Mouse (Mus musculus): Measurements from ENCODE around the gene Trim72. TPM values are rescaled to one million over a fixed set of nuclear protein-coding genes. Genes with fewer than 3 reads are reported as not detected.
"Not testable (repeated sequence)": the region's sequence is repeated elsewhere in the genome, so short reads cannot be mapped to it uniquely, and the experiment has no call there.

Trim72 gene
- total RNA-seq, 2 experiments from 2014 or later: not detected

DNA sequence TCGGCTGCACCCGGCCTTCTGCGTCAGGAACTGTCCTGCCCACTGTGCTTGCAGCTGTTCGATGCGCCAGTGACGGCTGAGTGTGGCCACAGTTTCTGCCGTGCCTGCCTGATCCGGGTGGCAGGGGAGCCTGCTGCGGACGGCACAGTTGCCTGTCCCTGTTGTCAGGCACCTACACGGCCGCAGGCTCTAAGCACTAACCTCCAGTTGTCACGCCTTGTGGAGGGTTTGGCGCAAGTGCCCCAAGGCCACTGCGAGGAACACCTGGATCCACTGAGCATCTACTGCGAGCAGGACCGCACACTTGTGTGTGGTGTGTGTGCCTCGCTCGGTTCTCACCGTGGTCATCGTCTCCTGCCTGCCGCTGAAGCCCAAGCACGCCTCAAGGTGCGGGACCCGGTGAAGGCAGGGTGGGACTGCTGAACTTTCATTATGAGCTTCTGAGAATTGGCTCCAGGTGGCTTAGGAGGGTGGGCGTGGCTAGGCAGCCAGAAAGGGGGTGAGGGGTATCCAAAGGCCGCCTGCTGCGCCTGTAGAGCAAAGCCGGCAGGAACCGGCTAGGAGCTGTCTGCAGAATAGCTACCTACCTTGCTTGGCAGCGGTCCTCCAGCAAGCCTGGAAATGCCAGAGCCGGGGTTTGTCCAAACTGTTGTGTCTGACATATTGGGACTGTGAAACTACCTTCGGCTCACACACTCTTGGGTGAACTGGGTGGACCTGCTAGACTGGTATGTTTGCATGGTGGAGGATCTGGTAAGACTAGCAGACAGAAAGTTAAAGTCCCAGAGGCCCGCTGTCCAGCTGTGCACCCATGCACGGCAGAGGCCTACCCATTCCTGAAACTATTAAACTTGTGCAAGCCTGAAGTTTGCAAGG is 976 bp downstream of the Trim72 start:
- peak; percentile 23 for ATAC-seq (replicated peaks; ENCODE audit: poor library complexity, severe bottlenecking)

DNA sequence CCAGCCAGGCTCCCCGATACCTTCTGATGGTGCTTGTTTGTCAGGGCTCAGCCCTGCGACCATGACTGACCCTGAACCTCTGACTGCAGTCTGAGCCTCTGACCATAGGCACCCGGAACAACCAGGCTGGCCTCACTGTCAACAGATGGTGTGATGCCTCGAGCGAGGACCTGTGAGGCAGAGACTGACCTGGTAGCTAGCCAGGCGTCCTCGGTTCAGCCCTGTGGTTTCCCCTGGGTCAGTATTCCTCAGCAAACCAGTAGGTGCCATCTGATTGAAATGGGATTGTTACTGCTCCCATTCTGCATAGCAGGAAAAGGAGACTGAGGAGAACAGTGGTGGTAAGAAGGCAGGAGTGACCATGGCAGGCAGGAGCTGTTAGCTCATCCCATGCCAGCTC is 2.4 kb downstream of the Trim72 start:
- ATAC-seq (replicated peaks; ENCODE audit: poor library complexity, severe bottlenecking): no peak

DNA sequence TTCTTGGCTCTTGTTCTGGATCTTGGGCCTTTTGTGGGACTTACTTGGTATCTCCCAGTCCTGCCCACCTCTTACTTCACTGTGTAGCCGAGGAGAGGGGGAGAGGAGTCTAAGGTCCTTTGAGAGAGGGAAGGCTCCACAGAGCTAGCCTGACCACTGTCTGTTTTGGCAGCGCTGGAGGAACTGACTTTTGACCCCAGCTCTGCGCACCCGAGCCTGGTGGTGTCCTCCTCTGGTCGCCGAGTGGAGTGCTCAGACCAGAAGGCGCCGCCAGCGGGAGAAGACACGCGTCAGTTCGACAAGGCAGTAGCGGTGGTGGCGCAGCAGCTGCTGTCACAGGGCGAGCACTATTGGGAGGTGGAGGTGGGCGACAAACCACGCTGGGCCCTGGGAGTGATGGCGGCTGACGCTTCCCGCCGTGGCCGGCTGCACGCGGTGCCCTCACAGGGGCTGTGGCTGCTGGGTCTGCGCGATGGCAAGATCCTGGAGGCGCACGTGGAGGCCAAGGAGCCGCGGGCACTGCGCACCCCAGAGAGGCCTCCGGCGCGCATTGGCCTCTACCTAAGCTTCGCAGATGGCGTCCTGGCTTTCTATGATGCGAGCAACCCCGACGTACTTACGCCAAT is 6.1 kb downstream of the Trim72 start:
- no peak for ATAC-seq (replicated peaks; ENCODE audit: poor library complexity, severe bottlenecking)

DNA sequence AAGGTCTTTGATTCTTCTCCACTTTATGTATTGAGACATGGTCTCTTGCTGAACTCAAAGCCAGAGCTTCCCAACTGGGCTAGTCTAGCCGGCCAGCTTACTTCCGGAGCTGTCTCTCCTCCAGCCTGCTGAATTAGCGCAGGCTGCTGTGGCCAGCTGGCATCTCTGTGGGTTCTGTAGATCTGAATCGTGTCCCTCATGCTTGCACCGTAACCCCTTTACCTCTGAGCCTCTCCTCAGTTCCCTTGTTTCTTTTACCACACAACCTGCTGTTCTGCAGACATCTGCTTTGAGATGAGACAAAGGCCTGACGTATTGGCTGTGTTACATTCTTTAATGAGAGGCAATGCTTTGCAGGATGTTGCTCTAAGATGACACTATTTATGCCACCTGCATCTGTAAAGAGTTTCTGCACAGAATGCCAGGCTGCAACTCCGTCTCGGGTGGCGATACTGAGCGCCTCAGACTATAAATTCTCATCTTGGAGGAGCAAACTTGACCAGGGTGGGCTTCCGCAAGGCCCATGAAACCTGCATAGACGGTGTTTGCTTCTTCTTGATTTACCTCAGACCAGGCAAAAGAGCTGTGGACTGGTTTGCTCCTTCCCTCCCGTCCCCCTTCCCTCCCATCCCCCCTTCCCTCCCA is 8.5 kb downstream of the Trim72 start:
- no peak for ATAC-seq (replicated peaks; ENCODE audit: poor library complexity, severe bottlenecking)

DNA sequence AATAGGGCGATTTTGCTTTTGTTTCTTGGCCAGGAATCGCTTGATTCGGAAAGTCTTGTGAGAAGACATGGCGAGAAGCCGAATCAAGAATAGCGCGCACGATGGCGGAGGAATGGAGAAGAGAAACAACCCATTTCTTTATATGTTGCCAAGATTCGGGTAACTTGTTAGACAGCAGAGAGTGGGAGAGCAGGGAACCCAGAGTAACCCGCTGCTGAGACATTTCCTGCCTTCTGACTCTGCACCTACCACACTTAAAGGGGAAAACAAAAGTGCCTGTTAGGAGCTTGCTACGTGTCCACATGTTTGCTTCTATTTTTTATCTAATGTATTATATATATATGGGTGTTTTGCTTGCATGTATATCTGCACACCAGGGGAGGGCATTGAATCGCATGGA is 9.4 kb downstream of the Trim72 start:
- ATAC-seq (replicated peaks; ENCODE audit: poor library complexity, severe bottlenecking): no peak

DNA sequence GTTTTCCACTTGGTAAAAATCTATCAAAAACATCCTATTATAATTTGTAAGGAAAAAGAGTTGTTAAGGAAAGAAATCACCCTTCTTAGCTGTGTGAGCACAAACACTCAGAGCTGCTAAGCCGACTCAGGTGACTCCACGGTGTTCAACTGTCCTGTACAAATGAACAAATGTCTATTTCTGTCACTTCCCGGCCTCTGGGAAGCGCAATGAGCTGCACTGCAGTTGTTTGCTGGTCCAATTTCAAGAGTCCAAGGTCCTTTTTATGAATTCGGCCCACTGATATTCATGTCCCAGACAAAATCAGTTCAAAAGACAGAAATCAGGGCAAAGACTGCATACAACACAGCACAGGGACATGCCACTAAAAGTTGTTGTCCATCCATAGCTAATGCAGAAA is 12.4 kb downstream of the Trim72 start:
- not testable (repeated sequence) for ATAC-seq (replicated peaks; ENCODE audit: poor library complexity, severe bottlenecking)

DNA sequence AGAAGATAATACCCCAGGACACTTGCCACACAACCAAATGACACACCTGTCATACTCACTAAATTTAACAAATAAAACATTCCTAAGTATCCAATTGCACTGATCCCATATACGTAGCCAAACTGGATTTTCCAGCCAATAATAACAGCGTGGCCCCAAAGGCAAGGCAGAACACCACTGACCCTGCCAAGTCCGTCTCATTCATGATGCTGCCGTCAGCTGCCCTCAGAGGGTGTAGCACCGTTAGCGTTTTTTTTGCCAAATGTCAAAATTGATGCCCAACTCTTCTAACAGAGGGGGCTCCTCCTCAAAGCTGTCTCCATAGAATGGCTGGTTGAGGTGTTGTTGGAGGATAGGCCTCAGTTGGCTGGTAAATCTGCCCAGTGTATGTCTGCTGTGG is 12.9 kb downstream of the Trim72 start:
- no peak for ATAC-seq (replicated peaks; ENCODE audit: poor library complexity, severe bottlenecking)

DNA sequence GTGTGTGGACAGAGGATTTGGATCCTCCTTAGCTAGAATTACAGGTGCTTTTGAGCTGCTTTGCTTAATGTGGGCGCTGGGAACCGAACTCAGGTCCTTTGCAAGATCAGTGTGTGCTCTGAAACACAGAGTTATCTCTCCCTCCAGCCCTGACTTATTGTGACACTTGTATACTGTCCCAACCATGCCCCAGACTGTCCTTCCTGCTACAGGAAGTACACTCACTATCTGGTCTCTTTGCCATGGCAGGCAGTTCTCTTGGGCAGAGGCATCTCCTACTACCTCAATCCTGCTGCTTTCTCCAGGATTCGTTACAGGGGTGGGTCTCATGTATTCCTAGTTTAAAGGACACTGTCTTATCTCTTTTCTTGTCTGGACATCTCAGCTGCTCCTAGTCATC is 14.5 kb downstream of the Trim72 start:
- peak; percentile 73 for ATAC-seq (replicated peaks; ENCODE audit: poor library complexity, severe bottlenecking)

DNA sequence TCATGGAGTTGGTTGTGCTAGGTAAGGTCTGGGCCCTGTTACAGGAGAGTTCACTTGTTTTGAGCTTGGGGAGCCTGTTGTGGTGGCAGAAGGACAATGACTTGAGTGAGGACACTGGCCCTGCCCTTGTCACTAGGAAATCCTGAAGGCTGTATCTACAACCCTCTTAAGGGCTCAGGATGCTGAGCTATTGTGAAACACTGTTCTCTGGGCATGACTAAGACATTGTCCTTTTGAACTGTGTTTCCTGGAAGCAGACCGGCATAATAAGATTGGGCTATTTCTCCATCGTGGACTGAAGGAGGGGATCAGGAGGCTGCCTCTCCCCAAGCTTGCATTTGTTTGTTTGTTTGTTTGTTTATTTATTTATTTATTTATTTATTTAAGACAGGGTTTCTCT is 15.4 kb downstream of the Trim72 start:
- peak; percentile 90 for ATAC-seq (replicated peaks; ENCODE audit: poor library complexity, severe bottlenecking)

DNA sequence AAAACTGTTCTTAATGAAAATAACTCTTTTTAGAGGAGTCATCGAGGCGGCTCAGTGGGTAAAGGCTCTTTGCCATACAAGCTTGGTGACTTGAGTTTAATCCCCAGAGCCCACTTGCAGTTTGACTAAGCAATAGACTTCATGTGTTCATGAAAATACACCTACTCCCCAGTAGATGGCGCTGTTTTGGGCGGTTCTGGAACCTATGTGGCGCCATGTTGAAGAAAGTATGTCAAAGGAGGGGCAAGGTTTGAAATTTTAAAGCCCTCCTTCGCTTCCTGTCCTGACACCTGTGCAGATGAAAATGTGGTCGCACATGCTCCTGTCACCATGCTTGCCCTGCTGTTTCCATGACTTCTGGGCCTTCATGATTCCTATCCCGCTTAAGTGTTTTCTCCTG is 19.2 kb downstream of the Trim72 start:
- ATAC-seq (replicated peaks; ENCODE audit: poor library complexity, severe bottlenecking): no peak

DNA sequence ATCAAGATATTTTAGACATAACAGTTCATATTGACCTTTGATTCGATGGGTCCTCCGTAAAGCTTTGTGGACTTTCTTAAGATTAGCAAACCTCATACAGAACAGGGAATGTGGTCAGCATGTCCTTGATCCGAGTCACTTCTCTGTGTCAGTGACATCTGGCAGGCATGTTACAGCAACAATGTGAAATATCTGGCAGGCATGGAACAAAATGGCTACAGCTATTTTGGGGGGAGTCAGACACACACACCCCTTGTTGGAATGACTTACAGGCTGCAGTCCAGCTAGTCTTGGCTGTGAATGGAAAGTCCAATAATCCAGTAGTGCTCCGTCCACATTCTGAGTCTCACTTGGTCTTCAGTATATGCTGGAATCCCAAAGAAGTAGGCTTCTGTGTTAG is 19.8 kb downstream of the Trim72 start:
- no peak for ATAC-seq (replicated peaks; ENCODE audit: poor library complexity, severe bottlenecking)

DNA sequence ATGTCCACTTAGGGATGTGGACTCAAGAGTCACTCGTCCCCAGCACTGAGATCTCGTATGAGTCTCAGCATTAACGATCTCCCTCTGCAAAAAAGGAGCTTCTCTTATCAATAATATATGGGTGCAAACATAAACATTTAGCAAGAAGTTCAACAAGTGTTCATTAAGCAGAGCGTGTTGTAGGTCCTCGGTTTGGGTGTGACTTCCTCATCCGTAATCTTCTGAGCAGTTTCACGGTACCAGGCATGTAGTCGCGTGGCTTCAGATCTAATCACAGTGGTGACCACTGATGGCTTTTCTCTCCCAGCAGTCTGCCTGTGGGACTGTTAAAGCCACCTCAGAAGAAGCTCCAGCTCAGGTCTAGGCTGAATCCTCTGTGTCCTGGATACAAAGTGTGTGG is 20.6 kb downstream of the Trim72 start:
- ATAC-seq (replicated peaks; ENCODE audit: poor library complexity, severe bottlenecking): no peak

DNA sequence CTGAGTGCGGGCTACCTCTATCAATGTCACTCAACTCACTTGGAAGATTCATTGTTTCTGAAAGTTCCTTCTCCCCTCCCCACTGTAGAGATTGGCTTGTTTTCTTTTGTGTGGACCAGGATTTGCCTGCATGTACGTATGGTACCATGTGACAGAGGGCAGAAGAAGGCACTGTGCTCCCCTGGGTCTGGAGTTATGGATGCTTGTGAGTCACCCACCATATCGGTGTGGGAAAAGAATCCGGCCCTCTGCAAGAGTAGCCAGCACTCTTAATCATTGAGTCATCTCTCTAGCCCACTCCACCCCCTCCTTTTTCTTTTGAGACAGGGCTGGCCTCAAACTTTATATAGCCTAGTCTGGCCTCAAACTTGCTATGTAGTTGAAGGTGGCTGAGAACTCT is 21.2 kb downstream of the Trim72 start:
- ATAC-seq (replicated peaks; ENCODE audit: poor library complexity, severe bottlenecking): peak; percentile 35; the same call in 1 of the 2 replicates

DNA sequence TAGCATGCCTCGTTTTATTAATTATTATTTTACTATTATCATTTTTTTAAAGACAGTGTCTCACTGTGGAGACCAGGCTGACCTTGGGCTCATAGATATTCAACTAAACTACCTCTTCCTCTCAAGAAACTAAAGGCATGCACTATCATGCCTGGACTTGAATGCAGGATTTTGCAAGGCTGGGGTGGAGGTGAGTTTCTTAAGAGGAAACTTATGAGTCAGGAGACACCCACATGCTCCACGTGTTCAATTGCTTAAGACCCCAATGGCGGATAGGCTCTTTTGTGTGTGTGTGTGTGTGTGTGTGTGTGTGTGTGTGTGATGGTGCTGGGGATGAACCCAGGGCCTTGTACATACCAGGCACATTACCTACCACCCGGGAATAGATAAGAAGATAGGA is 21.6 kb downstream of the Trim72 start:
- ATAC-seq (replicated peaks; ENCODE audit: poor library complexity, severe bottlenecking): peak; percentile 82

DNA sequence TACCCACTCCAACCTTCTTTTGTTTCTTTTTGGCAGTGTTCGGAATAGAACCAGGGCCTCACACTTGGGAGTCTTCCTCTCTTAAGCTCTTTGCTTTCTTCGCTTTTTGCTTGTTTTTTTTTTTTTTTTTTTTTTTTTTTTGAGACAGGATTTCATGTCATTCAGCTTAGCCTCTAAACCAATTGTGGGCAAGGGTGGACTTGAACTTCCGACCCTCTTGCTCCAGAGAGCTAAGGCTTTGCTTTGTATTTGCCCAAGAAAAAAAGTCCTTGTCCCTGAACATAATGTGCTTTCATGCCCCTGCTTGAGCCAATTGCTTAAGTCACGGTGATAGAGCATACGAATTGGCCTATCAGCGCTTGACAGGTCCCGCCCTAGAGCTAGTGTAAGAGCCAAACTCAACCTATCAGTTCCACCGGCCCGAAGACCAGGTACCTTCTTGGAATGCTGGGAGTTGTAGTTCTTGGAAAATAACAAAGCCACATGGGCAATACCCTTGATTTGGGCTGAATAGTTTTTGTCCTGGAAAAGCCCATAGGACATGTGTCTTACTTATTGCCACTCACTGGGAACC is 27.7 kb downstream of the Trim72 start:
- ATAC-seq (replicated peaks; ENCODE audit: poor library complexity, severe bottlenecking): no peak

DNA sequence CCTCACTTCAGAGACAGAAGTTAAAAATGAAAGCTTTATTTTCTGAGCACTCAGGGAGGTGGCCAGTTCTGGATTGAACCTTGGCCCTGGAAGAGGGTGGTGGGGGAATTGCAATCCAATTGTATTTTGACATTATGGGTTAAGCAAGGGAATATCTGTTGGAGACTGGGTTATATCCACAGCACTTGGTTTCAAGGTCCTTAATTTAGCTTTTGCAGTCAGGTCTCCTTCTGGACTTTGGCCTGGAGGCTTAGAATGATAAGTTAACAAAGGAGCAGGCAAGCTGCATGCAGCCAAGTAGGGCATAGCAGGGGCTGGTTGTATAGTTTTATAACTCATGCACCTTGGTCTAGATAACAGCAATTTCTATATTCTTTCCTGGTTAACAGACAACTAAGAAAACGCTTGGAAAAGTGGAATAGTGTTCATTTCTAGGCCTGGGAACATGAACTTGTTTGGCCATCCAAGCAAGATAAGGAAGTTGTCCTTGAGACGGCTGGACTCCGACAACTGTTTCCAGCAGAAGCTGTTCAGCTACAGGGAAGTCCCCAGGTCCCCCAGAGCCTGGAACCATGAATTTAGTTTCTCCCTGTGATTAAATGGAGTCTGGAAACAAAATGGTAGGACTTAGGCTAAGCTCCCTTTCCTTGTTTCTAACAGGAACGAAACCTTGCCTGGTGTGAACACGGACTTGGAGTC is 28.7 kb downstream of the Trim72 start:
- ATAC-seq (replicated peaks; ENCODE audit: poor library complexity, severe bottlenecking): no peak

DNA sequence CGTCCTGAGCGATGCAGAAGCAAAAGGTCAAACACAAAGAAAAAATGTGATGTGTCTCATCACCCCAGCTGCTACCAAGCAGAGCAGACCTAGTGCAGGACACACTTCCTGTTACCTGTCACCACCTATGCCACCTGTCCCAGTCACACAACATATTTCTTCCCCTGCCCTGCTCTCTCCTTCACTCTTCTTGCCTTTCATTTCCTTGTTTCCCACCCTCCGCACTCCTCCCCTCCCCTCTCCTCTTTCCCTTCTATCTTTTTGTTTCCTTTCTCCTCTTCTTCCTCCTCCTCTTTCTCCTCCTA is 29.2 kb downstream of the Trim72 start:
- no peak for ATAC-seq (replicated peaks; ENCODE audit: poor library complexity, severe bottlenecking)

DNA sequence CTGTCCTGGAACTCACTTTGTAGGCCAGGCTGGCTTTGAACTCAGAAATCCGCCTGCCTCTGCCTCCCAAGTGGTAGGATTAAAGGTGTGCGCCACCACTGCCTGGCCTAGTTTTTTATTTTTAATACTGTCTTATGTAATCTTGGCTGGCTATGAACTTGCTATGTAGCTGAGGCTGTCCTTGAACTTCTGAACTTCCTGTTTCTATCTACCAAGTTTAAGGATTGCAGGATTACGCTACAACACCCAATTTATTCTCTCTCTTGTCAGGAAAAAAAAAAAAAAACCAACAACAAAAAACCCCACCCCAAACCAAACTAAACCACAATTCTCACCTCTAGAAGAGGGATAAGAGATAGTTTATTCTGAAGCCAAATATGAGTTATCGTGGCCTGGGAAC is 29.9 kb downstream of the Trim72 start:
- no peak for ATAC-seq (replicated peaks; ENCODE audit: poor library complexity, severe bottlenecking)

DNA sequence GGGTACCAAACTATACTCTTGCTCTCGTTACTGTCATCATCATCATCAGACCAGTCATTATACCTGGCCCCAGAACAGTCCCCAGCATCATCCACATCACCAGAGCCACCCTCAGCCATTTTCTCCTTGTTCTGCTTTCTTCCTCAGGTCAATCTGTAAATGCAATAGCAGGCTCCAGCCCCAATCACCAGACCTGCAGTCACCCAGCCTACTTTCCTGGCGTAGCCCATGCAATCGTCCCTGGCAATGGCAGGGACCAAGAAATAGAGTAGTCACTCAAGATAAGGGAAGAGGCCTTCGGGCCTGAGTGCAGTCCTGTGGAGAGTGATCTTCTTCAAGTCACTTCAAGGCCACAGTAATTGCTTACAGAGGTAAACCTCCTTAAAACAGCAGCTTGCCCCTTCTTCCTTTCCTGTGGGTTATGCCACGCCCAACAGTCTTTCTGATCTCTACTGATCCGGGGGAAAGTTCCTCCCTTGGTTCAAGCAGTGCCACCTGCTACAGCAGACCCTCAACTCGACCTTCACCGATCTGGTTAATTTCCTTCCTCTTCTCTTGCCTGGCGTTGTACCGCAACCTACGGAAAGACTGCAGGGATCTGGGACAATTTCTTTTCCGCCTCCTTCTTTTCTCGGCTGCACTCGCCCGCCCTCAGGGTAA is 38.5 kb downstream of the Trim72 start:
- peak; percentile 92 for ATAC-seq (replicated peaks; ENCODE audit: poor library complexity, severe bottlenecking)

DNA sequence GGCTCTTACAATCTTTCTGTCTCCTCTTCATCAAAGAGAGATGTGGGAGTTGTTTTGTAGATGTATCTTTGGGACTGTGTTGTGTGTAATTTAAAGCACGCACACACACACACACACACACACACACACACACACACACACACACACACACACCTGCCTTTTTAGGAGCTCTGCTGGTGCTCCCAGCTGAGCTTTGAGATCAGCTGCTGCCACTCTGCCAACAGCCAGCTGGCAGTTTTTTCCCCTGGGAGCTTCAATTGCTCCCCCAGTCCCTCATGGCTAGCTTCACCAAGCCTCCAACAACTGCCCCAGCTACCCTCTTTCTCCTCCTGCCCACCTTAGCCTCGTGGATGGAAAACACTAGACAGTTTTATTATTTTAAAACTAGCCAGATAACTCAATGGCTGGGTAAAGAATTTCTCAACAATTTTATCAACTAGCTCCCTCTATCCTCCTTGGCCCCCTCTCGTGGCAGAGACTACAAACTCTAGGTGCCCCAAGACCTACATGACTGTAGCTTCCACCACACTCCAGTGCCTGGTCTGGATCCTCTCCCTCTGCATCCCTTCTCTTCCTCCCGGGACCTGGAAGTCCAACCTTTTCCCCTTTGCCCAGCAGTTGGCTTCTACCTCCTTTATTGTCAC is 40.5 kb downstream of the Trim72 start:
- ATAC-seq (replicated peaks; ENCODE audit: poor library complexity, severe bottlenecking): no peak

Data from granulocyte monocyte progenitor cell, adult 5-6 weeks (primary cell).